Mouse (Mus musculus): ENCODE data around the gene Txlng.
"Not testable (repeated sequence)": the region's sequence is repeated elsewhere in the genome, so short reads cannot be mapped to it uniquely, and the experiment has no call there.

Gene Txlng

DNA sequence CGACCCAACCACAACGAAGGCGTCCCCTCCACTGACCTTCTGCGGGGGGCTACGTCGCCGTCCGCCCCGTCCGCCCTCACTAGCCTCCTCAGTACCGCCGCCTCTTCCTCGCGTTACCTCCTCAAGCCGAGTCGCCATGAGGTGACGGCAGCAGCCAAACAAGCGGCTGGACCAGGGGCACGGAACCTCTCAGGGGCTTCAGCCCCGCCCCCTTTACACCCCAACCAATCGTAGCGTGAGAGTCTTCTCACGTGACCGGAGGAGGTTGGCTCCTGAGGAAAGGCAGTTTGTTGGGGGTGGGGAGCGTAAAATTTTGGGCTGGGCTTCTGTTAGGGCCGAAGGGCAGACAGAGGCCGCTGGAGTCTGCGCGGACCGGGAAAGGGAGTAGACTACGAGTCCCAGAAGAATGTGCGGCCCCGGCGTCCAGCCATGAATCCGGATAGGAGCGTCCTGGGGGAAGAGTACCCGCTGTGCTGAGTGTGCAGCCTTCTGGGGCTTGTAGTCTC, at the start of gene Txlng:
Gene Txlng, minus strand, starts transcription at position 252 of the 506 bp plus-strand sequence.
- peak; percentile 93 to 96 for DNase-seq (ENCODE audit: low spot score in 2 of 2)

DNA sequence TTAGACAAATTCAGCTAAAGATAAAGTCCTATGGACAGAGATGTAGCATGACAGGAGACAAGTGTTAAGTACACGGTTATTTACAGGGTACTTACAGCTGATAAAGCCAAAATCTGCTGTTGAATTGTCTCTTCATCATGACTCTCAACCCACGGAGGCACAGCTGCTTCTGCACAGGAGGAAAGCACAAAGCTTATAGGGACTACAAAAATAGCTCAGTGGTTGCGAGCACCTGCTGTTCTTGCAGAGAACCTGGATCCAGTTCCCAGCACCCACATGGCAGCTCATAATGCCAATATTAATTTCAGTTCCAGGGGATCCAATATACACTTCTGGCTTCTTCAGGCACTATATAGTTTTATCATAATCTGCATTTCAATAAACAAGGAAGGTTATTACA, 49.0 kb upstream of the Txlng start:
- DNase-seq (ENCODE audit: low spot score in 2 of 2): no peak

DNA sequence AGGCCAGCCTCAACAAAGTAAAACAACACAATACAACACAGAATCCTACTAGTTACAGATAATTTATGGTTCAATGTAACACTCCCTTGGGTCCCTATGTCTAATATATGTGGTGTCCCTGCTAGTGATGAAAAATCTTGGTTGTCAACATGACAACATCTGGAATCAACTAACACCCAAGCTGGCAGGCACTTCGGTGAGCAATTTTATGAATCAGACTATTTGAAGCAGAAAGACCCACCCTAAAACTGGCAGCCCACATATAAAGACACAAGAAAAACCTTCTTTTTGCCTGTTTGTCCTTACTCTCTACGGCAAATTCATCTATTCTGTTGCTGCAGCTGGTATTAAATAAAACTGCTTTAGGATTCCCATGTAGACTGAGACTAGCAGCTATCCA, 44.5 kb upstream of the Txlng start:
- DNase-seq (ENCODE audit: low spot score in 2 of 2): no peak

DNA sequence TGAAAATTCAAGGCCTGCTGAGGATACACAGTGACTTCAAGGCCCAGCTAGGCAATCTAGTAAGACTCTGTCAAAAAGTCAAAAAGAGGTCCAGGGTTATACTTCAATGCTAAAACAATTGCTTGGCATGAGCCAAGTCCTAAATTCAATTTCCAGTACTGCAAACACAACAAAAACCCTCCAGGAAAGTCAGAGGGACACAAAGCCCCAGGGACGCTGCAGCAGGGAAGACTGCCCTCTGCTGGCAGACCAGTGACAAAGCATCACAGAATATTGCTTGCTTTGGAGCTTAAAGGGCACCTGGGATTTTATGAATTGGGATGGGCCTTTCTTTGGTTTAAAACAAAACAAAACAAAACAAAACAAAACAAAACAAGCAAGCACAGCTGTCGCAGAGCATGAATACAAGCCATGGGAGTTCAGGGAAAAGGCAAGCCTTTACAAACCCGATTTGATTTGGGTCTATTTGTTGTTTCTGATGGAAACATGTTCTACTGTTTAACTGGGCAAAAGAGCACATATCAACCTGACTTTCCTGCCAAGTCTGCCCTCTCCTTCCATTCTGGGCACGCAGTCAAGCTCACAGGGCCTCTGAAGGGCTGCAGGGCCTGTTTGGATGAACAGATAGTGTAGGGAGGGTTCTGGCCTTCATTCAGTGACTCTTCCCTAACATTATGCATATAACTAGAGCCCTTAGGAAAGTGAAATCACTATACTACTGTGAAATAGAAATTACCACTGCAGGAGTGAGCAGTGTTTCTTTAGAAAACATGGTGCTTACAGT, 42.7 kb upstream of the Txlng start:
- no peak for DNase-seq (ENCODE audit: low spot score in 2 of 2)

DNA sequence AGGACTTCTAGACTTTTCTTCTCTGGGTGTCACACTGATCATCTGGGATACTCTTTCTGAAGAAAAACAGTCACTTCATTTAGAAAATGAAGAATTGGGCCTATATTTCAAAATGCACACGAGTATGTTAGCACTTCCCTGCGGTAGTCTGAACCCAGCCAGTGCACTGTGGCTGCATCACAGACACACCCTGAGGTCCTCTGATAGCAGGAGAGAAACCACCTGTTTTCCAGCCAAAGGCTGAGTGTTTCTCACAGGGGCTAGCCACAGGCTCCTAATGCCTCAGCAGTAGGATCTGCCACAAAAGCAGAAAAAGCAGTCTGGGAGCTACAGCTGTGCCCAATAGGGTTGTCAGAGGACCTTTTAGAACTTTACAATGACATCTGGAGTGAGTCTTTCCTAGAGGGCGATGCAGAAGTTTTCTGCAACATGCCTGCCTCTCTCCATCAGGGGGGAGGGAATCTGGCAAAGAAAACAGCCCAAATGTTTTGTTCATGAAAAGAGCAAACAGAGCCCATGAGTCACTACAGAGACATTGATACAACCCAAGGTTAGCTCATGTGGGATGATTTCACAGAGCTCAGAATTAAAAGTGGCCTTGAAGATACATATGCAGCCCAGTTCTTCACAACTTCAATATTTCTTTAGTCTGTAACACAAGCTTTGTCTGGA, 39.2 kb upstream of the Txlng start:
- DNase-seq (ENCODE audit: low spot score in 2 of 2): no peak

DNA sequence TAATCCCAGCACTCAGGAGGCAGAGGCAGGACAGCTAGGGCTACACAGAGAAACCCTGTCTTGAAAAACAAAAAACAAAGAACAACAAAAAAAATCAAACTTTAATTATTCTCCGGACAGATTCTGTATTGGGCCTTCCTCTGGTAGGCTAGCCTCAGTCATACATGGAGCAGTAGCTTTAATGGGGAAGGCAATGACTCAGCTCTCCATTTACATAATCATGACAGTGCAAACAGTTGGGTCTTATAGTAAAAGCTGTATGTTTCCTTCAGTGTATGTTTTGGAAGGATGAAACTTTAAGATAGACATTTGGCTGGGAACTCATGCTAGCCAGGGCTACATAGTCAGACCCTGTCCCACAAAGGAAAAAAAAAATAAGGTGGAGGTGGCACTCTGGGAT, 19.4 kb upstream of the Txlng start:
- DNase-seq (ENCODE audit: low spot score in 2 of 2): no peak

DNA sequence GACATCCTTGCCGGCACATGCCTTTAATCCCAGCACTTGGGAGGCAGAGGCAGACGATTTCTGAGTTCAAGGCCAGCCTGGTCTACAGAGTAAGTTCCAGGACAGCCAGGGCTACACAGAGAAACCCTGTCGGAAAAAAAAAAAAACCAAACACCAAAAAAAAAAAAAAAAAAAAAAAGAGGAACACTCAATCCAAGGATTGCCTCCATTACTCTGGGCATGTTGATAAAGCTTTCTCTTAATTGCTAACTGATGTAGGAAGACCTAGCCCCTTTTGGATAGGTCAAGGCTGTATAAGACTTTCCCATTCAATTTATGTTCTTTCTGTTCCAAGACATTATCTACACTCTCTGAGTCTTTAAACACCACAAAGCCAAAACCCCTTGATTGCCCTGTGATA, 16.3 kb upstream of the Txlng start:
- no peak for DNase-seq (ENCODE audit: low spot score in 2 of 2)

DNA sequence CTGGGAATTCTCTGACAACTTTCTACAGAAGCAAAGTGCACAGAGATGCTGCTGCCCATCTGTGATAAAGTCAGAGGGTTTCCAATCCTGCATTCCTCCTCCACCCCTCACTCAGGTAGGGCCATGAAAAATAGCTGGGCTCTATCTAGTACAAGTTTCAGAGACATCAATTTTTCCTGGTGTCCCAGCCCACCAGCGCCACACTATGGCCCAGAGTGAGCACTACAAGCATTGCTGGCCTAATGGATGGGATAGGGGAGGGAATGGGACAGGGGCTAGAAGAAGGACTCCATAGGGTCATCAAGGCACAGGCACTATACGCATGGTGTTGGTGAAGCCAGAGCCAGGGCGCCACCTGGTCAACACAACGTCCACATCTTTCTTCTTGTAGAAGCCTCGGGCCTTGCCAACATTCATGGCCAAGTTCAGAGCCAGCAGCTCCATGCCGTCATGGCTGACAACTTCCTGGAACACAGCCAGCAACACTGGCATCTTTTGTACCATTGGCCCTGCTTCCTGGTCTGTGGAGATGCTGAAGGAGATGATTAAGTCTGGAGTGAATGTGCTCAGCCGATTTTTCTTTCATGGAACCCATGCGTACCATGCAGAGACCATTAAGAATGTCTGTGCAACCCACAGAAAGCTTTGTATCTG, 15.3 kb upstream of the Txlng start:
- no peak for DNase-seq (ENCODE audit: low spot score in 2 of 2)

DNA sequence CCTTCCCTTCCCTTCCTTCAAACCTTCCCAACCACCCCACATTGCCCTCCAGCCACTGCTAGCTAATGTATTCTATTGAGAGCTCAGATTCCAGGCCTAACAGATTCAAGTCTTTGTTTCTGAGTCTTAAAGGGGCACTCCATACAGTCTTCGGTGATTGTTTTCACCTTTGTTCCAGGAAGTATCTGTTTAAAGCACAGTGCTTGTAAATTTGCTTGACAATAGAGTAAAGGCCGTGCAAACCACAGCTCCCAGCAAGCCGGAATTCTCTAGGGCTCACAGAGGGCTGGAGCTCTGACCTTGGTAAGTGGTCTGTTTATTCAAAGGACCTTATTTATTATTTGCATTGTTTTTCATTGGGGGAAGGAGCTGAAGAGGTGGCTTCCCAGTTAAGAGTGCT, 2.8 kb upstream of the Txlng start:
- DNase-seq (ENCODE audit: low spot score in 2 of 2): no peak

DNA sequence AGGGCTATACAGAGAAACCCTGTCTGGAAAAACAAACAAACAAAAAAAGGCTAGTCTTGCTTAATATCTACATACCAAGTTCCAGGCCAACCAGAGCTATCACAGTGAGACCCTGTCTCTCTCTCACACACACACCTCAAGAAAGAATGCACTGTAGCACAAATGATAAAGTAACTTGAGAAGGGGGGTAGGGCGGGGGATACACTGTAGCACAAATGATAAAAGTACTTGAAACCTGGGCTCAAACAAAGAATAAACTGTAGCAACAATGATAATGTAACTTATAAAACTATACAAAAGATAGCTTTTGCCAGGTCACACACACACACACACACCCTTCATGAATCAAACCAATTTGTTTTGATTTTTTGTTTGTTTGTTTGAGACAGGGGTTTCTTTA, 2.3 kb upstream of the Txlng start:
- no peak for DNase-seq (ENCODE audit: low spot score in 2 of 2)

DNA sequence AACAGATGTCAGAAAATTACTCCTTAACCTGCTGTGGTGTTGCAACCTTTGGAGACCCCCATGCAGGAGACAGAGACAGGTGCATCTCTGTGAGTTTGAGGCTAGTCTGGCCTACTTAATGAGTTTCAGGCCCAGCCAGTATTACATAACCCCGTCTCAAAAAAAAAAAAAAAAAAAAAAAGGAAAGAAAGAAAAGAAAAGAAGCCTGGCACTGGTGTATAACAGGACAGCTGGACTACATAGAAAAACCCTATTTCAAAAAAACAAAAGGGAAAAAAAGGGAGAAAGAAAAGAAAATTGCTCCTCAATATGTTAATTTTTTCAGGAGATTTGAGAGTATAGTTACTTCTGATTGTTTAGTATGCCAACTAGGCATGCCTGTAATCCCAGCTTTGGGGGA, 1.8 kb upstream of the Txlng start:
- DNase-seq (ENCODE audit: low spot score in 2 of 2): no peak

DNA sequence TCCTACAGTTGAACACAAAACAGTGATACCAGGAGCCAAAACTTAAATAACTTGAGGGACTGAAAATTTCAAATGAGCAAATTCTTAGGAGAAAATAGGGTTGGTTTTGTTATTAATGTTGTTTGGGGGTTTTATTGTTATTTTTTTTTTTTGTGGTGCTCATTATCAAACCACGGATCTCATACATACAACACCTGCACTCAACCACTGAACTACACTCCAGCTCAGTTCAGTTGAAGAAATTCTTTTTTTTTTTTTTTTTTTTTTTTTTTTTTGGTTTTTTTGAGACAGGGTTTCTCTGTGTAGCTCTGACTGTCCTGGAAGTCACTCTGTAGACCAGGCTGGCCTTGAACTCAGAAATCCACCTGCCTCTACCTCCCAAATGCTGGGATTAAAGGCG, 1.1 kb upstream of the Txlng start:
- DNase-seq (ENCODE audit: low spot score in 2 of 2): not testable (repeated sequence)

DNA sequence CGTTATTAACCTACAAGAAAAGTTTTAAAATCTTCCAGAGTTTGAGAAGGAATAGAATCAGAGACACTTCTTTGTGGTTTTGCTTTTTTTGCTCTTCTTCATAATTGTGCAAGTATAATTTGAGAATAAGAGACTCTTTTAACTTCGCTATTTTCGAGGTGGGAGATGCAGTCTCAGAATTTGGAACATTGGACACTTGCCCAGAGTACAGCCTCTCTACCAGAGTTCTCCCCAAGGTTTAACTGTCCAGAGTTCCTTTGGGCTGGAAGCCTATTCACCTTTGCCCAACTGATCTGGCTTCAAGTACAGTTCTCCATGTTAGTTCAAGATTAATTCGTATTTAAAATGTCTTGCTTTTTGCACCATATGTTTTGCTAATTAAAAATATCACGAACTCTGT, 487 bp upstream of the Txlng start:
- DNase-seq (ENCODE audit: low spot score in 2 of 2): no peak

DNA sequence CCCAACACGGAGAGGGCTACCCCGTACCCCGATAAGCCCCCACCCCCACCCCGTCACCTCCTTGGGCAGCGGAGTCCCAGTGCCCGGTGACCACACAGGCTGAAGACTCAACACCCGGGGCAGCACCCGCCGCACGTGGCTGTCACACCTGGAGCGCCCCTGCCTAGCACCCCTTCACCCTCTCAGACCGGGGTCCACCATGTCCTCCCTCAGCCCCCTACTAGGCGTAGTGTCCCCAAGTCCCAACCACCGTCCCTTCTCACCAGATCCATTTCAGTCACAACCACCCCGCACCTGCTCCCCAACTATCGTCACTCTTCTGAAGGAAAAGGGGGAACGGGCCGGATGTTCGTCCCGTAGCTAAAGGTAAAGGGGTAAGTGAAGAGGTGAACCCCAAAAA, 471 bp downstream of the Txlng start:
- DNase-seq (ENCODE audit: low spot score in 2 of 2): peak; percentile 6 to 17

DNA sequence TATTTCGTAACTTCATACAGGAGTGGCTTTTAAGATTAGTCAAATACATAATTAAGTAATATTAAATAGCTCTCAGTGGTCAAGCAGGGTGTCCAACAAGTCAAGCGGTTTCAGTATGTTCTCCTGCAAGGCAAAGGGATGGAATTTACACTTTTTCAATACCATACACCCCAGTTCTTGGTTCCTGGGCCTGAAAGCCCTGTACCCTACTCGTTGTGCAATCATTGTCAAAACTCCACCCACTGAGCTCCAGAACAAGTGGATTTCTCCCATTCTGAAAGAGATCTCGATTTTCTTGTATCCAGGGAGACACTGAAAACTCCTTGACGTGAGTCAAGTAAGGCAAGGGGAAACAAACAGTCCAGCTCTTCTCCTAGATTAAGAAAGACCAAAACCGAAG, 1.2 kb downstream of the Txlng start:
- DNase-seq (ENCODE audit: low spot score in 2 of 2): no peak

DNA sequence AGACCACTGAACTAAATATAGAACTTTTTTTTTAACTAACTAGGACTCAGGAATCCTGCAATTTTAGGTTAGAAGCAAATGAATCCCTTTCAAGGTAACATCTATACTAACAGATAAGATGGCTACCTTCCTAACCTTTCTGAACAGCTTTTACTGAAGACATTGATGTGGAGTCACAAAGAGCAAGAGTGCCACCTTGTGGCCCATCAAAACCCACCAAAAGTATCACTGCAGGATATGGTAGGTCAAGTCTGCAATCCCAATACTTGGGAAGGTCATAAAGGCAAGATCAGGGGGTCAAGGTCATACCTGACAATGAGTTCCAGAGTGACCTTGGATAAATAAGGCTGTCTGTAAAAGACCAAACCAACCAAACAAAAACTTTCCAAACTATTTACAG, 28.9 kb downstream of the Txlng start:
- DNase-seq (ENCODE audit: low spot score in 2 of 2): peak in 1 of 2 experiments; percentile 12

DNA sequence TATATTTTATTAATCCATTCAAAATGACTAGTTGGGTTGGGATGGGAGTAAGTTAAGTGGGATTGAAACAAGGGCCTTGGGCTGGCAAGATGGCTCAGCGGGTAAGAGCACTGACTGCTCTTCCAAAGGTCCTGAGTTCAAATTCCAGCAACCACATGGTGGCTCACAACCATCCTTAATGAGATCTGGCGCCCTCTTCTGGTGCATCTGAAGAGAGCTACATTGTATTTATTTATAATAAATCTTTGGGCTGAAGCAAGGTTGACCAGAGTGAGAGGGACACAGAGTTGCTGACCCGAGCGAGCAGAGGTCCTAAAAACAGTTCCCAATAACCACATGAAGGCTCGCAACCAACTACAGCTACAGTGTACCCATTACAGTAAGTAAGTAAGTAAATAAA, 37.9 kb downstream of the Txlng start:
- DNase-seq (ENCODE audit: low spot score in 2 of 2): not testable (repeated sequence)

DNA sequence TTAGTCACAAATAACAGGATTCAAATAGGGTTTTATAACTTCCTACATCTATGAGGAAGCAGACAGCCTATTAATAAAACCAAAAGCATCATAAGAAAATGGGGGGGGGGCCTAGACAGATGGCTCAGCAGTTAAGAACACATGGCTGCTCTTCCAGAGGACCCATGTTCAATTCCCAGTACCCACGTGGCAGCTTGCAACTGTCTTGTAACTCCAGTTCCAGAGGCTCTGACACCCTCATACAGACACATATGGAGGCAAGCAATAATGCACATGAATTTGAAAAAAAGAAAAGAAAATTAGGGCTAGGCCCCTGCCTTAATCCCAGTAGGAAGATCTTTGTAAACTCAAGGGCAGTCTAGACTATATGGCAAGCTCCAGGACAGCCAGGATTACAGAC, 40.9 kb downstream of the Txlng start:
- DNase-seq (ENCODE audit: low spot score in 2 of 2): no peak

DNA sequence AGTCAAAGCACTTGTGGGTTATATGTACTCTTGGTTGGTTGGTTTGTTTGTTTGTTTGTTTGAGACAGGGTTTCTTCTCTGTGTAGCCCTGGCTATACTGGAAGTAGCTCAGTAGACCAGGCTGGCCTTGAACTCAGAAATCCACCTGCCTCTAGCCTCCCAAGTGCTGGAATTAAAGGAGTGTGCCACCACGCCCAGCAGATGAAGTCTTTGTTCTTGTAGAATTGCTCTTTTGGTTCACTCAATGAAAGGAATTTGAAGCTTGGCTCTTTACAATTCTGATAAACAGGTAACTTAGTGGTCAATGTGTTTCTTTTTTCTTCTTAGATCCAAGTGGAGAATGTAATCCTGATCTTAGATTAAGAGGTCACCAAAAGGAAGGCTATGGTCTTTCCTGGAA, 58.5 kb downstream of the Txlng start:
- no peak for DNase-seq (ENCODE audit: low spot score in 2 of 2)

DNA sequence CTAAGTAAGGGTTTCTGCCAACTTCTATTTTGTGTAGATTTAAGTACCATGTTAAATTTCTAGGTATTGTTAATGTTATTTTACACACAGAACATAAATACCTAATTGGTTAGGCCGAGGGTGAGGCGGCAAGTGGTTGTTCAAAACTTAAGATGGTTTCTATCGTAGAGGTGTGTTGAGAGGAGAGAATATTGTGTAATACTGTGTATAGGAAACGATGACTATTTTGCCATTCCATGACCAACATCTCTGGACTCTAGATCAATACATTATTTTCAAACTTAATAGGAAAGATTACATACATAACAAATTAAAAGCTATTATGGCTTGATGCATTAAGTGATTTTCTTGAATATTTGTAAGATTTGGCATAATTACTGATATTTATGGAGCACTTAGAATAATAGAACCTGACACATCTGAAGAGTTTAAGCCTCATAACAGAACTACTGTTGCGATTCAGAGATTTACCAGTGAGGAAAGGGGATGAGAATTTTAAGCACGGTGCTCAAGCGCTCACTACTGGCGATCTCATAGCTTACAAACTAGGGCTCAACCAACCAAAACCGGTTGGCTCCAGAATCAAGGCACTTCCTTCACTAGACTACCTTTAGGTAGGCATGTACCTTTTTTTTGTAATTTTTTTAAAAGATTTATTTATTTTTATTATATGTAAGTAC, 67.4 kb downstream of the Txlng start:
- DNase-seq (ENCODE audit: low spot score in 2 of 2): no peak

DNA sequence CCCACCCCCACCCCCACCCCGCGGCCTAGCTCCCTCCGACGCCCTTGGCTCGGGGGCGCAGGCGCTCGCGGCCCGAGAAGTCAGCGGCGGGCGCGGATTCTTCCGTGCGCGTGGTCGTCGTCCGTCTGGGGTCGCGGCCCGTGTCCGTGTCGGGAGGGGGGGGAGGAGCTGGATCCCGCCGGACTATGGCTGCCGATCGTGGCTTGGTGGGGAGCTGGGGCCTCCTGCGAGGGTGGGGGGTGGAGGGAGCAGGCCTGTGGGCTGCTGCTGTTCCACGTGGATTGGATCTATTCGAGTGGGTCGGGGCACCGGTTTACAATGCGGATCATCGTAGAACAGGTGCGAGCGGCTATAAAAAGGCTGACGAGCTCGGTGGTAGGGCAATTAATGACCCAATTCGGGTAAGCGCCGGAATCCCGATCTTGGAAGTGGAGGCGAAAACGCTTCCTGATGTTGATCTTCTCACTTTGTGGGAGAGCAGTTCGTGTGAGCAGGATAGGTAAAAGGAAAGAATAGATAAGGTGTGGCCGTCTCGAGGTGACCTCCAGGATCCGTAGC, 68.2 kb downstream of the Txlng start:
- DNase-seq (ENCODE audit: low spot score in 2 of 2): peak; percentile 13 to 21

All from frontal cortex, postnatal 10 days (tissue).